Mouse (Mus musculus) liver, postnatal 0 days (tissue): ENCODE measurements at regions not wholly inside any gene's neighbourhood (a gene's known extent, or its start where the extent isn't known, plus 50 kb on each side); places are given as distances from the start of the nearest gene placed in this dataset.
"Not testable (repeated sequence)": the region's sequence is repeated elsewhere in the genome, so short reads cannot be mapped to it uniquely, and the experiment has no call there.

Source experiments
- ATAC-seq: fragments of 200-750 bp; cut with Nextera tagmentation; 2 replicates; pipeline ENCODE4 v1.8.0; 2017; ENCODE audit warnings: mild to moderate bottlenecking, moderate library complexity
- DNase-seq: peaks from one replicate; pipeline ENCODE4 v3.0.0-alpha.2; 2016
- H3K27ac ChIP-seq: fragments of 300-500 bp; sonication (generic); 2 replicates; pipeline ENCODE4 v1.5.1; 2014; ENCODE audit warnings: antibody characterized with exemption, moderate library complexity, mild to moderate bottlenecking, low read depth
- H3K27me3 ChIP-seq: fragments of 300-500 bp; sonication (generic); 2 replicates; pipeline ENCODE4 v1.6.1; 2014; ENCODE audit warnings: low read length, control low read depth, mixed read lengths; ENCODE audit not compliant: insufficient read depth
- H3K36me3 ChIP-seq: fragments of 300-500 bp; sonication (generic); replicated peaks from 2 replicates; pipeline ENCODE4 v1.6.1; 2014; ENCODE audit warnings: mild to moderate bottlenecking, control low read depth, low read length, moderate library complexity, mixed read lengths; ENCODE audit not compliant: insufficient read depth
- H3K4me1 ChIP-seq: fragments of 300-500 bp; sonication (generic); 2 replicates; pipeline ENCODE4 v1.6.1; 2014; ENCODE audit warnings: antibody characterized with exemption, mild to moderate bottlenecking, control low read depth; ENCODE audit not compliant: insufficient read depth
- H3K4me2 ChIP-seq: fragments of 300-500 bp; sonication (generic); 2 replicates; pipeline ENCODE4 v1.6.1; 2014; ENCODE audit warnings: low read depth, mild to moderate bottlenecking, low read length, moderate library complexity, mixed read lengths
- H3K4me3 ChIP-seq: fragments of 300-500 bp; sonication (generic); 2 replicates; pipeline ENCODE4 v1.5.1; 2014; ENCODE audit warnings: low read depth, low read length
- H3K9ac ChIP-seq: fragments of 300-500 bp; sonication (generic); replicated peaks from 2 replicates; pipeline ENCODE4 v1.6.1; 2014; ENCODE audit warnings: mild to moderate bottlenecking, moderate library complexity
- H3K9me3 ChIP-seq: fragments of 300-500 bp; sonication (generic); 2 replicates; pipeline ENCODE4 v1.6.1; 2016; ENCODE audit warnings: mild to moderate bottlenecking, control low read depth, low read length, mixed read lengths
- CTCF ChIP-seq: sonication (generic); IDR thresholded peaks from 2 replicates; pipeline ENCODE4 v1.5.1; 2016; ENCODE audit warnings: antibody characterized with exemption, low read depth
- EP300 ChIP-seq: IDR thresholded peaks from 2 replicates; pipeline ENCODE4 v1.6.1; 2016; ENCODE audit warnings: antibody characterized with exemption, low read depth, mild to moderate bottlenecking
- WGBS: fragments of 180-500 bp; shearing (Covaris S2); extraction: QIAGEN DNeasy Blood & Tissue Kit; methylation state at CpG from one replicate; pipeline ENCODE4 v1.1.7; 2014; ENCODE audit not compliant: insufficient replicate concordance; 5-methylcytosine and 5-hydroxymethylcytosine counted together

- Histone ChIP-seq H3K9ac (no peak overlapping the region), H3K27ac (no peak overlapping the region), H3K9me3 (no peaks in the 10 kb centered on the region), H3K27me3 (no peaks in the 10 kb centered on the region), H3K36me3 (no peaks in the 10 kb centered on the region), H3K4me1 (no peaks in the 10 kb centered on the region), H3K4me3 (no peak overlapping the region), H3K4me2 (no peak overlapping the region)
- TF ChIP-seq CTCF (no peak), EP300 (no peak)
- ATAC-seq, result no peak
- no peak for DNase-seq
- WGBS, result 85% methylated on average over 7 of the region's 7 CpGs
Measured at GRCm38 (mm10) chr9:90618154-90618553, 347.6 kb upstream of the Tbc1d2b start.

GRCm38 (mm10) chr9:90597894-90598293, 327.3 kb upstream of the Tbc1d2b start:
- H3K9ac ChIP-seq, result no peak overlapping the region
- no peak for DNase-seq
- H3K4me3 ChIP-seq, result no peak overlapping the region
- no peak for ATAC-seq
- no peaks in the 10 kb centered on the region for H3K9me3 ChIP-seq
- H3K4me1 ChIP-seq, result no peaks in the 10 kb centered on the region
- no peak for TF ChIP-seq CTCF
- TF ChIP-seq EP300, result no peak
- H3K4me2 ChIP-seq, result no peak overlapping the region
- no peak overlapping the region for H3K27ac ChIP-seq
- no peaks in the 10 kb centered on the region for H3K27me3 ChIP-seq
- WGBS, result 62% methylated on average over 4 of the region's 4 CpGs
- H3K36me3 ChIP-seq, result no peaks in the 10 kb centered on the region

- TF ChIP-seq EP300 (no peak), CTCF (no peak)
- WGBS, result 90% methylated on average over 1 of the region's 1 CpGs
Measured at GRCm38 (mm10) chr9:90556742-90557141, 286.1 kb upstream of the Tbc1d2b start.

GRCm38 (mm10) chr9:90556216-90556615, 285.6 kb upstream of the Tbc1d2b start:
- ATAC-seq, result no peak
- TF ChIP-seq CTCF, result no peak
- no peak for TF ChIP-seq EP300
- 73% methylated on average over 3 of the region's 3 CpGs for WGBS

More at GRCm38 (mm10) chr9:90556742-90557141, 286.1 kb upstream of the Tbc1d2b start:
- Histone ChIP-seq H3K4me2 (no peak overlapping the region), H3K9ac (no peak overlapping the region), H3K9me3 (no peaks in the 10 kb centered on the region), H3K4me1 (no peaks in the 10 kb centered on the region), H3K36me3 (no peaks in the 10 kb centered on the region), H3K27me3 (no peaks in the 10 kb centered on the region), H3K27ac (no peak overlapping the region), H3K4me3 (no peak overlapping the region)
- DNase-seq (no peak), ATAC-seq (no peak)

GRCm38 (mm10) chr9:90547931-90548330, 277.3 kb upstream of the Tbc1d2b start:
- H3K4me2 ChIP-seq, result no peak overlapping the region
- H3K9me3 ChIP-seq, result no peaks in the 10 kb centered on the region
- ATAC-seq (no peak), DNase-seq (no peak)
- no peak overlapping the region for H3K9ac ChIP-seq
- H3K36me3 ChIP-seq, result no peaks in the 10 kb centered on the region
- H3K27me3 ChIP-seq, result no peaks in the 10 kb centered on the region
- H3K27ac ChIP-seq, result no peak overlapping the region
- no peak for TF ChIP-seq CTCF
- TF ChIP-seq EP300, result no peak
- 72% methylated on average over 1 of the region's 1 CpGs for WGBS
- no peak overlapping the region for H3K4me3 ChIP-seq
- H3K4me1 ChIP-seq, result no peaks in the 10 kb centered on the region

More at GRCm38 (mm10) chr9:90556216-90556615, 285.6 kb upstream of the Tbc1d2b start:
- H3K27ac ChIP-seq, result no peak overlapping the region
- H3K27me3 ChIP-seq, result no peaks in the 10 kb centered on the region
- no peak for DNase-seq
- no peak overlapping the region for H3K4me3 ChIP-seq
- no peak overlapping the region for H3K9ac ChIP-seq
- H3K4me2 ChIP-seq, result no peak overlapping the region
- H3K4me1 ChIP-seq, result no peaks in the 10 kb centered on the region
- no peaks in the 10 kb centered on the region for H3K9me3 ChIP-seq
- H3K36me3 ChIP-seq, result no peaks in the 10 kb centered on the region

GRCm38 (mm10) chr9:90546720-90547119, 276.1 kb upstream of the Tbc1d2b start:
- ATAC-seq (no peak), DNase-seq (no peak)
- Histone ChIP-seq H3K9ac (no peak overlapping the region), H3K9me3 (no peaks in the 10 kb centered on the region), H3K4me2 (no peak overlapping the region), H3K36me3 (no peaks in the 10 kb centered on the region), H3K27me3 (no peaks in the 10 kb centered on the region), H3K4me3 (no peak overlapping the region), H3K4me1 (no peaks in the 10 kb centered on the region), H3K27ac (no peak overlapping the region)
- TF ChIP-seq CTCF, result no peak
- no peak for TF ChIP-seq EP300

- not testable (repeated sequence) for ATAC-seq, H3K4me3 ChIP-seq, H3K36me3 ChIP-seq, DNase-seq, H3K4me2 ChIP-seq, H3K27me3 ChIP-seq, H3K27ac ChIP-seq, H3K9ac ChIP-seq, H3K9me3 ChIP-seq, H3K4me1 ChIP-seq
- WGBS, result 60% methylated on average over 8 of the region's 8 CpGs
Measured at GRCm38 (mm10) chr9:90537683-90538082, 267.1 kb upstream of the Tbc1d2b start.
